Mouse (Mus musculus): ENCODE results near the gene Cxcl16. TPM values are rescaled to one million over a fixed set of nuclear protein-coding genes. Genes with fewer than 3 reads are reported as not detected.
A peak's percentile ranks its signal among the peaks of the same experiment; 100 is the strongest.

Gene Cxcl16
- 0.71 and 0.83 TPM in 2 replicates for polyA plus RNA-seq (2015; fragmentation: Nextera tagmentation; extraction: Ambion mirVana)

DNA sequence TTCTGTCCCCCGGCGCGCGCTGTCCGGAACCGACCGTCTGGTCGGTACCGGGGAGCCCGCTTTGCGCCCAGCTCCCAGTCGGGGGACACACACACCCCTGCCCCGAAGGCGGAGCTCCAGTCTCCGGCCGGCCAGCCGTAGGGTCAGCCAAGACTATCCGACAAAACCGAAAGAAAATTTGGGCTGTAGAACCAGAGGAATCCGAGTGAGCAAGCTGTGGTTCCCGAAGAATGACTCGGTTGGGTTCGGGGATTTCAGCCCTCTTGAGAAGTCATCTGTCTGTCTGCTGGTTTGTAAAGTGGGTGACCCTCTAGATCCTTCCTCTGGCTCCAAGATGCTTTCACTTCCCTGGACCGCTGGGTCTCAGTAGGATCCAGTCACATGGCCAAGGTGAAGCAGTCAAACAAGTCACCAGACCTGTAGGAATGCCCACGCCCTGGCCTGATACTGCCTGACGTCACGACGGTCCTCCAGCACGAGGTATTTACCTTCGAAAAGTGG, at the start of gene Cxcl16:
Cxcl16 (minus strand) TSS at position 384 of the 501 bp plus-strand sequence.
- WGBS = 5% methylated on average over 30 of the region's 30 CpGs
- Histone ChIP-seq H3K27me3 (peaks cover 57% of the 10 kb centered on the region), H3K4me1 (peaks cover 10% of the 10 kb centered on the region), H3K4me2 (peak within 1 kb of the TSS; percentile 74), H3K9ac (peak within 1 kb of the TSS; percentile 68), H3K4me3 (peak within 1 kb of the TSS; percentile 41), H3K9me3 (replicated peaks) (no peaks in the 10 kb centered on the region), H3K27ac (no peak within 1 kb of the TSS), H3K36me3 (ENCODE audit: poor library complexity, severe bottlenecking) (peaks cover 5% of the 10 kb centered on the region; the same call in 1 of the 2 replicates)
- ATAC-seq = no peak

DNA sequence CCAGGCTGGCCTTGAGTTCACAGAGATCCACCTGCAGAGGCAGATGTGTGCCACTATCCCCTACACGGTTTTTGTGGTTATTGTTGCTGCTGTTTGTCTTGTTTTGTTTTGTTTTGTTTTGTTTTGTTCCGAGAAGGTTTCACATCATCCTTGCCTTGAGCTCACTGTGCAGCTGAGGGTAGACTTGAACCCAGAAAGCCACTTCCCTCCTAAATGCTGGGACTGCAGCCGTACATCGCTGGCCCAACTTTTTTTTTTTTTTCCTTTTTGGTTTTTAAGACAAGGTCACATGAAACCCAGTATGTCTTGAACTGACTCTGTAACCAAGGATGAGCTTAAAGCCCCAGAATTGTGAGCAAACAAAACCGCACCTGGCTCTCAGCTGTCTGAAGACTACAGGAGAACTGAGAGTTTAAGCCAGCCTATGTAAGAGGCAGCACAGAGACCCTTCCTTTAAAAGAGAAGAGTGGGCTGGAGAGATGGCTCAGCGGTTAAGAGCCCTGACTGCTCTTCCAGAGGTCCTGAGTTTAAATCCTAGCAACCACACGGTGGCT, 47.3 kb upstream of the Cxcl16 start:
- H3K27ac ChIP-seq = no peak overlapping the region
- H3K27me3 ChIP-seq = no peaks in the 10 kb centered on the region
- no peaks in the 10 kb centered on the region for H3K9me3 ChIP-seq (replicated peaks)
- H3K4me1 ChIP-seq = 0 out of 2 replicates have a peak, but pooled peaks cover 5% of the 10 kb centered on the region
- no peak overlapping the region for H3K9ac ChIP-seq
- H3K4me3 ChIP-seq = no peak overlapping the region
- H3K4me2 ChIP-seq = no peak overlapping the region
- H3K36me3 ChIP-seq (ENCODE audit: poor library complexity, severe bottlenecking) = no peaks in the 10 kb centered on the region
- no peak for ATAC-seq
- WGBS = 70% methylated on average over 7 of the region's 7 CpGs

DNA sequence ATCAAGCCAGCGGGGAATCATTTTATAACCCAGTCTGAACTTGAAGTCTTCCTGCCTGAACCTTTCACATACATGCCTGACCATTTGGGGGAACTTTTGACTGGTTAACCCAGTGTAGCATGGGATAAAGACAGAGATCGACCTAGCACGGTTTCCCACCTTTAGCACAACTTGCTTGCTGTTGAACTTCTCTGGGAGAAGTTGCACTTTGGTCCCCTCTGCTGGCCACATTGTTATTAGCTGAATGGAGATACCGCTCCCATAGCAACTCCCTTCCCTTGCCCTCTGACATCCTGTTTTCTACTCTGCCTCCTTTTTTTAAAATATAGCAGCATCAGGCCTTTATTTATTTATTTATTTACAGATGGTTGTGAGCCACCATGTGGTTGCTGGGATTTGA, 46.6 kb upstream of the Cxcl16 start:
- Histone ChIP-seq H3K36me3 (ENCODE audit: poor library complexity, severe bottlenecking) (no peaks in the 10 kb centered on the region), H3K27ac (no peak overlapping the region), H3K9ac (no peak overlapping the region), H3K4me1 (0 out of 2 replicates have a peak, but pooled peaks cover 5% of the 10 kb centered on the region), H3K4me2 (no peak overlapping the region), H3K27me3 (no peaks in the 10 kb centered on the region), H3K9me3 (replicated peaks) (no peaks in the 10 kb centered on the region), H3K4me3 (no peak overlapping the region)
- ATAC-seq = no peak
- WGBS = 32% methylated on average over 4 of the region's 4 CpGs

DNA sequence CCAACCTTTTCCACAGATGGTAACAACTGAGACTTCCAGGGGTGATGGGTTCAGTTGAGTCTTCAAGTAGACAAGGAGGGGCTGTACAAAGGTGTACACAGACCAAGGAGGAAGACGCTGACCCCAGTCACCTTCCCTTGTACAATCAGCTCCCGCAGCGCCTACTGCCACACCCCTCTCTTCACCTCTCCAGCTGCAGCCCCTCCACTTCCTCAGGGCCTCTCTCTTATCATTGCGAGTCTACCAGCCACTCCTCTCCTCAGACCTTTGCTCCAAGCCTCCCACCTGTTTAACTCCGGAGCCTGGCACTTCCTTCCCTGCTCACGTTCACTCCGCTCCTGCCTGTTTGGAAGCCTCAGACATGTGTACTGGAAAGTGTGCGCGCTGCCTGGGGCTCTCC, 45.2 kb upstream of the Cxcl16 start, which contains the start of gene Tm4sf5:
Tm4sf5 (plus strand) TSS at position 275 of the 400 bp plus-strand sequence.
- Histone ChIP-seq H3K27ac (no peak within 1 kb of the TSS), H3K4me3 (no peak within 1 kb of the TSS), H3K4me1 (0 out of 2 replicates have a peak, but pooled peaks cover 4% of the 10 kb centered on the region), H3K27me3 (no peaks in the 10 kb centered on the region), H3K36me3 (ENCODE audit: poor library complexity, severe bottlenecking) (no peaks in the 10 kb centered on the region), H3K4me2 (no peak within 1 kb of the TSS), H3K9me3 (replicated peaks) (no peaks in the 10 kb centered on the region), H3K9ac (no peak within 1 kb of the TSS)
- WGBS = 82% methylated on average over 9 of the region's 9 CpGs
- ATAC-seq = no peak

DNA sequence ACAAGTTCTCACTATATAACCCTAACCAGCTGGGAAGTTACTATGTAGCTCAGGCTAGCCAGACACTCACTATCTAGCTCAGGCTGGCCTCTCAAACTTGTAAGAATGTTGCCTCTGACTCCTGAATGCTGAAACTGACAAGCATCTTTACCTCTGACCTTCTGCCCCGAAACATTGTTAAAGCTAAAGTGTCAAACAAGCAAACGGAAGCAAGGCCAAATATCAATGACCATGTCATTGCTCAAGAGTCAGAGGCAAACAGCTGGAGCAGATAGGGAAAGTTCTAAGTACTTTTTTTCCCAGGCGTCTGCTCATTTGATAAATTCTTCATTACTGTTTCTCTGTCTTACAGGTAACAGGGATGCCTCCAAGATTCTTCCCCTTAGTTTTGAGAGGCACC, 42.2 kb upstream of the Cxcl16 start:
- Histone ChIP-seq H3K4me2 (no peak overlapping the region), H3K27ac (no peak overlapping the region), H3K9ac (no peak overlapping the region), H3K4me1 (no peaks in the 10 kb centered on the region), H3K27me3 (no peaks in the 10 kb centered on the region), H3K9me3 (replicated peaks) (no peaks in the 10 kb centered on the region), H3K36me3 (ENCODE audit: poor library complexity, severe bottlenecking) (no peaks in the 10 kb centered on the region), H3K4me3 (no peak overlapping the region)
- ATAC-seq = no peak
- 77% methylated on average over 3 of the region's 3 CpGs for whole genome bisulfite sequencing

DNA sequence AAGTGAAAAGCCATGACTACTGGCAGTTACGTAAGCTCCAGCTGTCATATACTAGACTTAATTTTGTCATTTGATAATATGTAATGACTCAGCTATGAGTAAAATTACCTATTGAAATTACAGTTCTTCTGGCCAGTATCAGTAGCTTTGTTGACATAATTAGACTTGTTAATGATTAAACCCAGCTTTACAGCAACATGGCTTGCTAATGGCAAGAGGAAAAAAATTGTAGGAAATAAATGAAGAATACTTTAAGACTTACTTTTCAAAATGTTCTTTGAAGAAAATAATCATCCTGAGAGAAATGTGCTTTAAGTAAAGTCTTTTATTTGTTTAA, 40.7 kb upstream of the Cxcl16 start:
- no peaks in the 10 kb centered on the region for H3K4me1 ChIP-seq
- no peak overlapping the region for H3K27ac ChIP-seq
- WGBS = 91% methylated on average over 1 of the region's 1 CpGs
- H3K36me3 ChIP-seq (ENCODE audit: poor library complexity, severe bottlenecking) = no peaks in the 10 kb centered on the region
- H3K4me2 ChIP-seq = no peak overlapping the region
- no peaks in the 10 kb centered on the region for H3K27me3 ChIP-seq
- ATAC-seq = no peak
- no peak overlapping the region for H3K4me3 ChIP-seq
- no peak overlapping the region for H3K9ac ChIP-seq
- no peaks in the 10 kb centered on the region for H3K9me3 ChIP-seq (replicated peaks)

DNA sequence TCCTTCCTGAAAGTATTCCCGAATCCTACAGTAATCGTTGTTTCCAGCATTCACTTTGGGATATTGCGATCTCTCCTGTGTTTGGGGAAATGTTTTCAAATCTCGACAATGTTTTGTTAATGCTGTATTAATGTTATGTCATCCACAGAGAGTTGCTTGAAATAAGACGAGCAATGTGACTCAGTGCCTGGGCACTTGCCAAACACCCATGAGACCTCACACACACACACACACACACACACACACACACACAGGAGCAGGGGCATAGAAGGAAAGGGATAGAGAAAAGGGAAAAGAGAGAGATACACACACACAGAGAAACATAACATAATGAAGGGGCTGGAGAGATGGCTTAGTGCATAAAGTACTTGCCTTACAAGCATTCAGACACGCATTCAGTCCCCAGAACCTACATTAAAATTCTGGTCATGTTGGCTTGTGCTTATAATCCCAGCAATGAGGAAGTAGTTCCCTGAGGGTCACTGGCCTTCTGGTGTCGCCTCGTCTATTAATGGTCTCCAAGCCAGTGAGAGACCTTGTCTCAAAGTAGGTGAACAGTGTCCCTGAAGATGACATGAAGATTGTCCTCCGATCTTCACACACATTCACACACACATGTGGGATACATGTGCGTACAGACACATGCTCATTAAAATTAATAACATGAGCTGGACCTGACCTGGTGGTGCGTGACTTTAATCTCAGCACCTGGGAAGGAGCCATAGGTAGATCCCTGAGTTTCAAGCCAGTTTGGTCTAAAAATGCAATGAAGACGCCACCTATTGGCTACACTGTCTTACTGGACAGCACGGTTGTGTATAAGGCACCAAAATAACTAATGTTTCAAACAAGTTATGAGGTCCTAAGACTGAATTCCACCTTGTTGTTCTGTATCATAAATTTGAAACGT, 40.0 kb upstream of the Cxcl16 start:
- Histone ChIP-seq H3K27me3 (no peaks in the 10 kb centered on the region), H3K9ac (no peak overlapping the region), H3K4me3 (no peak overlapping the region), H3K36me3 (ENCODE audit: poor library complexity, severe bottlenecking) (no peaks in the 10 kb centered on the region), H3K9me3 (replicated peaks) (no peaks in the 10 kb centered on the region), H3K4me2 (no peak overlapping the region), H3K4me1 (no peaks in the 10 kb centered on the region), H3K27ac (no peak overlapping the region)
- no peak for ATAC-seq
- WGBS = 71% methylated on average over 14 of the region's 14 CpGs

DNA sequence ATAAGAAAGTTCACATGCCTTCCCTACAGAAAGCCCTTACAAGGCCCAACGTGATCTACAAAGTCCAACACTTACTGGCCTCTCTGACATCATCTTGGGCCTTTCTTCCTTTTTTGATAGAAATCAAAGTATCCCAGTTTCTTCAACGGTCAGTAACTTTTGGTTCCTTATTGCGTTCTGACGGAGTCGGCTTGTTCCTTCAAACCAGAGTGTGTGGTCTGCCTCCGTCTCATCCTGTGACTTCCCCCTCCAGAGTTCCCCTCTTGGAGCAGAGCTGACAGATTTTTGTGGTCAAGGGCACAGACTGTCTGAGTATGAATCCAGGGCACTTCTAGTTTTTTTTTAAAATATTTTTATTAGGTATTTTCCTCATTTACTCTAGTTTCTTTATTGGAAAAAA, 29.9 kb upstream of the Cxcl16 start:
- Histone ChIP-seq H3K9me3 (replicated peaks) (no peaks in the 10 kb centered on the region), H3K27ac (no peak overlapping the region), H3K4me2 (no peak overlapping the region), H3K4me3 (no peak overlapping the region), H3K36me3 (ENCODE audit: poor library complexity, severe bottlenecking) (no peaks in the 10 kb centered on the region), H3K4me1 (no peaks in the 10 kb centered on the region), H3K9ac (no peak overlapping the region), H3K27me3 (no peaks in the 10 kb centered on the region)
- ATAC-seq = no peak
- WGBS = 91% methylated on average over 6 of the region's 6 CpGs

DNA sequence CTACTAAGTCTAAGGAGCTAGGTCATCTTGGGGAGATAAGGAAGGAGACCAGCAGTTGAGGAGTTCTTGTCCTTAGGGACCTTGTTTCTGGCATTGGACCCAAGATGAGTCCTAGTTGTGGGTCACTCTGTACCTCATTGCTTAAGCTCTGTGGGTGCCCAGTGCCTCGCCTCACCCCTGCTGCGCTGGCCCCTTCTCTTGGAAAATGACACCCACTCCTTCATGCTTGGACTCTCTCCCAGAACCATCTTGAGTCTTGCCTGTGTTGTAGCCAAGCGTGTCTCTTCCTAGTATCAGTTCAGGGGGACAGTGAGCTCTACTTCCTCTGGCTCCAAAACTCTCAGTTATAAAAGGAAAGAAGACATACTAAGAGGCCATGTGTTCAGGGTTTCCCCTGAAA, 29.4 kb upstream of the Cxcl16 start:
- no peak for ATAC-seq
- WGBS = 86% methylated on average over 3 of the region's 3 CpGs
- H3K27me3 ChIP-seq = no peaks in the 10 kb centered on the region
- no peak overlapping the region for H3K27ac ChIP-seq
- H3K9me3 ChIP-seq (replicated peaks) = no peaks in the 10 kb centered on the region
- no peaks in the 10 kb centered on the region for H3K4me1 ChIP-seq
- H3K4me2 ChIP-seq = no peak overlapping the region
- H3K36me3 ChIP-seq (ENCODE audit: poor library complexity, severe bottlenecking) = no peaks in the 10 kb centered on the region
- H3K4me3 ChIP-seq = no peak overlapping the region
- no peak overlapping the region for H3K9ac ChIP-seq

DNA sequence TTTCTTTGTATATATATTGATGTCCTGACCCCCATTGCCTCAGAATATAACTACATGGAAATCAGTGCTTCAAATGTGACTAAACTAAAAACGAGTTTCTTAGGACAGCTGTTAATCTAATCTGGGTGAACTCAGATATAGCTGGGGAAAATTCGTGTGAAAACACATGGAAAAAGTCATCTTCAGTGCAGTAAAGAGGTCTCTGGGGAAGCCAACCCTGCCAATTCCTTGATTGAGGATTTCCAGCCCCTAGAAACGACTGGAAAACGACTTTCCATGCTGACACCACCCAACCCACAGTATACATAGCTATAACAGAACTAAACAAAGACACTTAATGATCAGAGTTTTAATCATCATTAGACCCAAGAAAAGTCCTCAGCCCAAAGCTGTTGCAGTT, 28.0 kb upstream of the Cxcl16 start:
- H3K4me1 ChIP-seq = no peaks in the 10 kb centered on the region
- no peak overlapping the region for H3K9ac ChIP-seq
- H3K27me3 ChIP-seq = no peaks in the 10 kb centered on the region
- H3K9me3 ChIP-seq (replicated peaks) = no peaks in the 10 kb centered on the region
- 59% methylated on average over 4 of the region's 4 CpGs for WGBS
- no peak overlapping the region for H3K27ac ChIP-seq
- no peaks in the 10 kb centered on the region for H3K36me3 ChIP-seq (ENCODE audit: poor library complexity, severe bottlenecking)
- ATAC-seq = no peak
- H3K4me2 ChIP-seq = no peak overlapping the region
- H3K4me3 ChIP-seq = no peak overlapping the region

DNA sequence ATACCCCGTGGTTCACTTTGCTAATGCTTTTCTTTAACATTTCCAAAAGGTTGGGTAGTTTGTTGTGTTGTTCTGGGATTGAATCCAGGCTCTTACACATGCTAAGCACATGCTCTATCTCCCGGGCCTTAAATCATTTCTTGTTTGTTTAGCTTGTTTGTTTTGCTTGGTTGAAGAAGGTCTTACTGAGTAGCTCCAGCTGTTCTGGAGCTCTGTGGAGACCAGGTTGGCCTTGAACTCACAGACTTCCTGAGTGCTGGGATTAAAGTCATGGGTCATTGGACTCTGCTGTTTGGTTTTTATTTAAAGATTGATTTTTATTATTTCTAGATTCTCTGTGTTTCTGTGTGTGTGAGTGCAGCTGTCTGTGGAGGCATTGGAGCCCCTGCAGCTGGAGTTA, 25.7 kb upstream of the Cxcl16 start:
- Histone ChIP-seq H3K4me3 (no peak overlapping the region), H3K9ac (no peak overlapping the region), H3K36me3 (ENCODE audit: poor library complexity, severe bottlenecking) (no peaks in the 10 kb centered on the region), H3K9me3 (replicated peaks) (no peaks in the 10 kb centered on the region), H3K27me3 (no peaks in the 10 kb centered on the region), H3K4me2 (no peak overlapping the region), H3K4me1 (no peaks in the 10 kb centered on the region), H3K27ac (no peak overlapping the region)
- ATAC-seq = no peak
- WGBS = 63% methylated on average over 2 of the region's 2 CpGs

DNA sequence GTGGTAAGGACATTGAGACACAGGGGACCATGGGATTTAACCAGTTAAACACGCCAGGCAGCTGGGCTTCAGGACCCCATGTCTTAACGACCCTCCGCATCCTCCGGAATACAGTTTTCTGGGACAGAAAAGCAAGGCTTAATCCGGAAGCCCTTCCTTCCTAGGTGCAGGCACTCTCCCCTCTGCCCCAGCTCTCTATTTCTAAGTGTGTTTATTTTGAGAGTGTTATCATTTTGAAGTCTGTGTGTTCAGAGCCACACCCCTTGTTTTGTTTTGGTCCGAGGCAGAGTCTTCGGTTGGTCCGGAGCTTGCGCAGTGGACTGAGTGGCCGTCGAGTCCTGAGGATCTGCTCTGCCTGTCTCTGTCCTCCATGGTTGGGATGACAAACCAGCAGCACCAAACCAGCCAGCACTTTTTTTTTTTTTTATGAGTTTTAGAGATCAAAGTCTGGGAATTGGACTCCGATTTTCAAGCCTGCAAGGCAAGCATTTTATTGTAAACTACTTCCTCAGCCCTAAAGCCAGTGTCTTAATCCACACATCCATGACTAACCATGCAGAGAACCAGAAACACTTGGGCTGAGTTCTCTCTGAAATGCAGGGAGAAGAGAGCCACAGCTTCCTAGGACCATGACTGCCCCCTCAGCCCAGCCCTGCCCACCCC, 15.2 kb upstream of the Cxcl16 start:
- H3K9ac ChIP-seq = no peak overlapping the region
- H3K36me3 ChIP-seq (ENCODE audit: poor library complexity, severe bottlenecking) = no peaks in the 10 kb centered on the region
- no peak for ATAC-seq
- WGBS = 85% methylated on average over 12 of the region's 12 CpGs
- H3K4me1 ChIP-seq = no peaks in the 10 kb centered on the region
- H3K9me3 ChIP-seq (replicated peaks) = no peaks in the 10 kb centered on the region
- H3K27ac ChIP-seq = no peak overlapping the region
- no peak overlapping the region for H3K4me2 ChIP-seq
- no peaks in the 10 kb centered on the region for H3K27me3 ChIP-seq
- H3K4me3 ChIP-seq = no peak overlapping the region

Data from forebrain, embryonic 13.5 days (tissue).